Mouse (Mus musculus): ENCODE data around the gene Mageb16.

The Mageb16 gene

GRCm38 (mm10) chrX:79671411-79671810 is at the start of gene Mageb16:
TSS of gene Mageb16 (minus strand) at chrX:79671435.
- no peak for DNase-seq (ENCODE audit: low read depth, low spot score)

- peak; percentile 2 for DNase-seq (ENCODE audit: low read depth, low spot score)
Observed at GRCm38 (mm10) chrX:79651091-79651490, 20.1 kb downstream of the Mageb16 start.

DNA sequence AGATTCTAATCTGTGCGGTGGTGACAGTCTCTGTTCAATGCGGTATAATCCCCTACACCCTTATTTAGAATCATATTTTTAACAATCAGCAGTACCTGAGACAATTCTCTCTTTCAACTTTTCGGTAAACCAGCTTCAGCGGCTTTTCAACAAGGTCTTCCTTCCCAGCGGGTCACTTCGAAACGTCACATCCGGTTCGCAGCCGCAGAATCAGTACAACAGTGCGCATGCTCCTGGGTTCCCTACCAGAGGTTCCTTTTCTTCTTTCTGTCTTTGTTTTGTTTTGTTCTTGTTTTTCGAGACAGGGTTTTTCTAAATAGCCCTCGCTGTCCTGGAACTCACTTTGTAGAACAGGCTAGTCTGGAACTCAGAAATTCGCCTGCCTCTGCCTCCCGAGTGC is 35.8 kb downstream of the Mageb16 start:
- DNase-seq (ENCODE audit: low read depth, low spot score) = no peak

GRCm38 (mm10) chrX:79606462-79606861 is 64.8 kb downstream of the Mageb16 start:
- no peak for DNase-seq (ENCODE audit: low read depth, low spot score)

Data from brain, adult 2 months (tissue).